Mouse (Mus musculus) 416B (cell line): ENCODE results near the gene Il9r.

ENCODE experiments used
- DNase-seq: peaks from one replicate; pipeline ENCODE4 v3.0.0; 2011; ENCODE audit warnings: low read depth

Gene Il9r

DNA sequence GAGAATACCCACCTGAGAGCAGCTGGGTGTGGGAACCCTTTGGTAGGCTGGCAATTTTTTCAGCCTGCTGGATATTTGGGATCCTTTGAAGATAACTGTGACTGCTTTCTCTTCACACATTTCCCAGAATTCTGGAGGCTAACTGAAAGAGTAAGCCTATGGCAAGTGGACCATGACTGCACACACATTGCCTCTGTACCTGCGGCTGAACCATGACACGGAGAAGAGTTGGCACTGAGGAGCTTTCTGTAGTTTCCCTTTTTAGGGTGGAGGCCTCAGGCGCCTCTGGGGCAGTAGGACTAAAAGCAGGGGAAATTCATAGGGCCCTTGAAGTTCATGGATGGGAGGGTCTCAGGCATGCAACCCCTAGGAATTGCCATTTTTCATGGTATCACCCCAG is 40.9 kb downstream of the Il9r start:
- no peak for DNase-seq

DNA sequence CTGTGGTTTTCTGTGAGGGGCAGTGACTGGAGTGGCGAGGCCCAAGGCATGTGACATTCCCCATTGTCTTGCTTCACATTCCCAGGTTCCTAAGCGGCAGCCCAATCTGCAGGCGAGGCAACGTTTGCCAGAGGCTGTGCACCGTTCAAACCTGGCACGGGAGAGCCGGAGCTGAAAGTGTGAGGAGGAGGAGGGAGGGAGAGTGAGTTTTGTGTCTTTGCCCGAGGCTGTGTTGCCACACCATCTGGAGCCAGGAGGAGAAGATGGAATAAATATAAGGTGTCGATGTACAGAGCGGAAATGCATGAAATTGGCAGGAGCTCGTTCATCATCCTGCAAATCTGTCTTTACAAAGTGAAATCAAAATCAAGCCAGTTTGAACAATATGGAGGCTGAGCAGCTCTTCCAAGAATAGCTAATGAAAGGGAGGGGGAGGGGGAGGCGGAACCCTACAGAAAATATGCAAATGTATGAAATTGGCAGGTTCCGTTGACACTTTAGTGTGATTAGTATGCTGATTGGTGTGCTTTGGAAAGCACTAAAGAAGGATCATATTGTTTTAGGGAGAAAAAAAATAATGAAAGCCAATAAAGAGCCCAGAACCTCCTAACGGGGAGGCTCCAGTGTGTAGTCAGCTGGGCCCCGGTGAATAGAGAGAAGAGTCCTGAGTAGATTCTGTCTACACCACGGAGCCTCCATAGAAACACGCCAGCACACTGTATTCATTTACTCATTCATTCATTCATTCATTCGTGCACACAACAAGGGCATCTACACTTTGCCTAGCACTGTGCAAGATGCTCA is 42.1 kb downstream of the Il9r start:
- no peak for DNase-seq

DNA sequence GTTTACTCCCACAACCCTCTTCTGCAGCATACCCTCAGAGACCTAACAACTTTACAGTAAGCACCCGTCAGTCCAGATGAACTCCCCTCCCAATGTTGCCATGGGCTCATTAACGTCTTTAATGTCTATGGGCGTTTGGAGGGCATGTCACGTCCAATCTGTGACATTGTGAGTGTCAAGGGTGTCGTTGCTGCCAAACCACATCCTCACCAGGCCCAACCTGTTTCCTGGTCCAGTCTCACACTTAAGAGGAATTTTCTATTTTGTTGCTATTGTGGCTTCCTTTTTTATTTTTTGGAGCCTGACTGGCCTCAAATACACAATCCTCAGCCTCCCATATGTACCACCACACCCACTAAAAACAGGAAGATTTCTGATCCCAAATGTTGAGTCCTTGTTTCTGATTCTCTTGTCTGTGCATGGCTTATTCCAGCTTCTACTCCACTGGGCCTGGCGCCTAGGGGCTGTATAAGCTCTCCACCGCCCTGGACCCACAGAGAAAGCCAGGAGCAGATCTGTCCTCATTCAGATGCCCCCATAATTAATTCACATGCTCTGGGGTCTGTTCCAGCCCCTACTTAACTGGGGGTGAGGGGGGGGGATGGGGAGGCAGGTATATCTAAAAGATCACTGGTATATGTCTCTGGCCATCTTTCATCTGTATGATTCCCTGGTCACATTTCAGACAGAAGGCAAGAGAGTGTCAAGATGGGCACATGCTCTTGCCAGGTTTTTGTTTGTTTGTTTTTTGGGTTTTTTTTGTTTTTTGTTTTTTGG is 43.0 kb downstream of the Il9r start:
- DNase-seq: peak; percentile 69

DNA sequence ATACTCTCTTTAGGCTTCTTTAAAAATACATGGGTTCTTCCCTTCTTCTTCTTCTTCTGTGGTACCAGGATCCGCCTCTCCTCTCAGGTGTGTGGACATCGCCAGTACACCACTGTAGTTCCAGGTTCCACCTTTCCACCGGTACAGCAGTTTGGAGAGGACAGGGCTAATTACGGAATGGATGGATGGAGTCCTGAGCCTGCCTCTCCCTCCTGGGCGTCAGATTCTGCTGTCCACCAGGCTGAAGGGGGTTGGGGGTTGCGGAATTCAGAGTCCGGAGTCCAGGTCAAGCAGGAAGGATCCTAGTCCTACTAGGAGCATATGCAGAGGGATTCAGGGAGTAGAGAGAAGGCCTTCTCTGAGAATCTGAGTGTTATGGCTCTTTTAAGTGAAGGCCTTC is 46.9 kb downstream of the Il9r start:
- DNase-seq: no peak

DNA sequence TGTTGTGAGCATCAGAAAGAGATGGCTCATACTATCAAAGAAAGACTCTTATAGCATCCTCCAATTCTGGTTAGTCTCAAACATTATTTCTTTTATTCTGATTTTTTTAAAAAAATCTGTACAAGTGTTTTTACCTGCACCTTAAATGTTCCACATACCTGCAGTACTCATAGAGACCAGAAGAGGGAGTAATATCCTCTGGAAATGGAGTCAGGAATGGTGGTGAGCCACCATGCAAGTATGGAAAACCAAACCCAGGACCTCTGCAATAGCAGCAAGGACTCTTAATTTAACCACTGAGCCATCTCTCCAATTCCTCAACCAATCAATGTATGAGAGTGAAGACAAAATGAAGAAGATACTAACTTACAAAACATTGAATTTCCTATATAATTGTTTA is 47.3 kb downstream of the Il9r start:
- DNase-seq: peak; percentile 19

DNA sequence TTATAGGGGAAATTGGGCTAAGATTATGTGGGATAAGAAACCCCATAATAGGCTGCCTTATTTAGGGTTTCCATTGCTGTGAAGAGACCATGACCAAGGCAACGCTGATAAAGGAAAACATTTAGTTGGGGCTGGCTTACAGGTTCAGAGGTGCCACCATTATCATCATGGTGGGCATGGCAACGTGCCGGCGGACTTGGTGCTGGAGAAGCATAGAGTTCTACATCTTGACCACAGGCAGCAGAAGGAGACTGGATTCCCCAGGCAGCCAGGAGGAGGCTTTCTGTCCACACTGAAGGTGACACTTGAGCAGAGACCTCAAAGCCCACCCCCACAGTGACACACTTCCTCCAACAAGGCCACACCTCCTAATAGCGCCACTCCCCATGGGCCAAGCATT is 48.8 kb downstream of the Il9r start:
- no peak for DNase-seq

DNA sequence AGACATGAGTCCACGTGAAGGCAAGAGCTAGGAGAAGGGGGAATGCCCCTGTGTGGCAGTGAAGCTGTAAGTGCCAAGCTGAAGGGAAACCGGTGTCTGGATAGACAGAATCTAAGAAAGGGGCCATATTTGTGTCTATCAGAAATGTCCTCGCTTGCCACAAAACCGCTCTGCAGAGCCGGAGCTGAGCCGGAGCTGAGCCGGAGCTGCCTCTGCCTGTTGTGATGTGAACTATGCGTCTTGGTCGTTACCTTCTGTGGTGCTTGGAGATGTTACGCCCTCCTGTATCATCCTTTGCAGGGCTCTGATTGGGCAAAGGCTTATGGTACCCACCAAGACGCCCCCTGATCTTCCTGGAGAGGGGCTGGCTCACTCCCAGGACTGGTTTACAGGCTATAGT is 50.5 kb downstream of the Il9r start:
- no peak for DNase-seq

DNA sequence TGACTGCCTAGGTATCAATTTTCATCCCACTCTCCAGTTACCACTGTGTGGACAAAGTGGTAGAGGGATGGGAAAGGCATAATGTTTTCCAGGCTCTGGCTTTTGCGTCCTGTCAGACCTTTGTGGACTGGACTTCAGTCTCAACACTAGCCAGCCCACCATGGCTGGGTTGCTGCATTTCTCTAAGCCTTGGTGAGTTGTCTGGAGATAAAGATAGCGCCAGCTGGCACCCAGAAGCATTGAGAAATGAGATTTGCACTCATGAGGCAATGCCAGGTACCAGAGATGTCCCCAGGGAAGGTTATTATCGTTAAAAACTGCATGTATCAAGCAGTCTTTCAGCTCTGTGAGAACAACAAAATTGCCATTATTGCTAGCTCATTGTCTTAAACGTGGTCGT is 57.3 kb downstream of the Il9r start:
- no peak for DNase-seq

DNA sequence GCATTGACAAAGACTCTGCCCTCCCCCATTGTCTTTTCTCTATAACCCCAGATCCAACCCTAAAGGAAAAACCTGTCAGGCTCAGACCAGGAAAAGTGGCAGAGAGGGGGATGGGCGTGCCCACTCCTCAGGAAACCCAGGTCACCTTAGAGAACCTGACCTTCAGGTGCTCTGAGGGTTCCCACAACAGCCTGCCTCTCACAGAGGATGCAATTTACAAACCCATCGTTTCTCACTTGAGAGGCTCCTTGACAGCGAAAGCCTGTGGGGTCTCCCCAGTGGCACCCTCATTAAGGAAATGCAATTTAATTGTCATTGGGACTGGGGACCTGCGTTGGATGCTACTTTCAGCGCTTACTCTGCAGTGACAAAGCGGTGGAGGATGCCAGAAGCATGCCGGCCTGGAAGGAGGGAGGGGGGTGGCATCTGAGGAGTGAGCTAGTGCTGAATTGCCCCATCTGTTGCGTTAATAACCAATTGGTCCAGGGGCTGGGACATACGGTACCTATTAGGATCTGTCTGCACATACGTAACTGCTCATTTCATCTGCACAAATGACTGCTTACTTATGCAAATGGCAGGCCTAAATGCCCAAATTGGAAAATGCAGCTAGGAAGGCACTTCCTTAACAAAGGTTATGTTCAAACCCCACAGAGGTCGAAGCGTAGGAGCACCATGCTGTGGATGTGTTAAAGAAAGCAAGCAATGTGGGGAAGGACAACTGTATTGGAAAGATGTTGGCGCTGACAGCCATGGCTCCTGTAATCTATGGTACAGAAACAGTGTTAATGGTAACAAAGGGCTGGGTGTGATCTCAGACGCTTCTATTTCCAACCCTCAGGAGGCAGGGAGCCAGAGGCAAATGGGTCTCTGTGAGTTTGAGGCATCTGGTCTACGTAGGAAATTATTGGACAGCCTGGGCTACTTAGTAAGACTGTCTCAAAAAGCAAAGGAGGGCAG is 58.2 kb downstream of the Il9r start:
- no peak for DNase-seq

DNA sequence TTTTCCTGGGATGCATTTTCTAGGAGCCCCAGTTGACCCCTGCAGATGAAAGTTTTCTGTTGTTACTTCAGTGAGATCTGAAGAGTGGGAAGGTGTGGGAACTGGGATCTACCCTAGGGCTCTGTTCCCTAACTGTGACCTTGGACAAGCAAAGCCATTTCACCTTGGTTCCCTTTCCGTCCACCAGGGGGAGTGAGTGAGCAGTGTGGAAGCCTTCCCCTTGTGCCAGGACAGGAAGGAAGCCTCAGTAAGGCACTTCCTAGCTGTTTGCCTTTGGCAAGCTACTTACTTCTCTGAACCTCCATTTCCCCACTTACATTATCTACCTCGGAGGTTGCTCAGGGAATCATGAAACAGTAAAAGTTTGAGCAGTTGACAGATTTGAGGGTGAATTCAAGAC is 59.0 kb downstream of the Il9r start:
- DNase-seq: peak; percentile 47

DNA sequence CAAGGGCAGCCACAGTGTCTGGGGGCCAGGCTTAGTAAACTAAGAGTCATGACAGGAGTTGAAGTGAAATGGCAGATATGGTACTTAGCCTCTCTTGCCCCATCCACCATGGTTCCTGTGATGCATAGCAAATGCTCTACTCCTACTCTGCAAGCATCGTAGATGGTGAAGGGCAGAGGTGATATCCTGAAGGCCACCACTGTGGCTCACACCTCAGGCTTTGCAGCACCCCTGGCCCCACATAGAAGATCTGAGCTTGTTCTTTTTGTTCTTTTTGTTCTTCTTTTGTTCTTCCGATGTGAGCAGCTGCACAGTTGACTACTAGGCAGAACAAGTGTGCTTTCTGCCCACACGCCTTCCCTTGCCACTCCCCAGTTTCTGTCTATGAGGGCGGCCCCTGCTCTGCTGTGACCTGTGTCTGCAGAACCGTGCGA is 60.5 kb downstream of the Il9r start:
- DNase-seq: no peak

DNA sequence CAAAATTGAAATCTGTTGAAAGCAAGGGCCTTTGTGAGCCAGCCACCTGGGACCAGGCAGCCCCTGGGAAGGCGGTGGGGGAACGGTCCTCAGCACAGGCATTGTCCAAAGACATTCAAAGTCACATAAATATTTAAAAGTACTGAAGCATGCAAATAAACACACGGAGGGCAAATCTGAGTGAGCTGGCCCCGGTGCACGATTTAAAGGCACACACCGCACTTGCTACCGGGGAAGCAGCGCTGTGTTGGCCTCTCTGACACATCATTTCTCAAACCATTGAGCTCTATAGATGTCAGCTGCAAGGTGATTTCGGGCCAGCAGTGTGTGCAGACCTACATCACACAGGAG is 61.5 kb downstream of the Il9r start:
- no peak for DNase-seq

DNA sequence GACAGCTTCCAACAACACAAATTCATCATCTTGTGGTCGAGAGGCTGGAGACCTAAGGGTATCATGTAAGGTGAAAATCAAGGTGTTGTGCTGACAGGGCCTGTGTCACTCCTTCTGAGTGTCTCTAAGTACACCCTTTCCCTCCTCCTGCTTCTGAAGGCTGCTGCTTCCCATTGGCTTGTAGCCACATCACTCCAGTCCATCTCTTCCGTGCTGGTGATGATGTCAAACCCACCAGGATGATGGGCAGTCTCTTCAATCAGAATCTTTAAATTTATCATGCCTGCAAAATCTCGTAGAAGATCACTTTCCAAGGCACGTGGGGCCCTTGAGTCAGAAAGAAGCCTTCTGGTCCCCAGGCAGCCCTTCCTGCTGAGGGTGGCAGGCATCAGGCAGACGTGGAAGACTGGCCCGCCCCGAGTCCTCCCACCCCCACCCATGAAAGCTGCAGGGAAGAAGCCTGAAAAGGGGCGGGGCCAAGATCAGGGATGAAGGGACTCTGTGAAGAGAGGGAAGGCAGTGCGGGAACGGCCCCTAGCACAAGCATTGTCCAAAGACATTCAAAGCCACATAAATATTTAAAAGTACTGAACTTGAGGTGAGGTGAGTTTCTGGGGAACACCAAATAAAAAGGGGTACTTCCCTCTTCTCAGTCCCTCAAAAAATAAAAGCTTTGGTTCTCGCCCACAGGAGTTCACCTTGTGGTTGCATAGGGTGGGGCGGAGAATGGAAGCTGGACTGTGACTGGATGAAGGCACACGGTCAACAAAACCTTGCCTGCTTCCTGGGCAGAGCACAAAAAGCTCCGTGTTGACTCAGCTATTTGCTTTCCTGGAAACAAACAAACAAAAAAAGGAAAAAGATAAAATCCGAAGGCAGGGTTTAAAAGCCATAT is 62.1 kb downstream of the Il9r start:
- DNase-seq: no peak
